Mouse (Mus musculus): ENCODE data around the gene Ksr2.

Ksr2 gene

DNA sequence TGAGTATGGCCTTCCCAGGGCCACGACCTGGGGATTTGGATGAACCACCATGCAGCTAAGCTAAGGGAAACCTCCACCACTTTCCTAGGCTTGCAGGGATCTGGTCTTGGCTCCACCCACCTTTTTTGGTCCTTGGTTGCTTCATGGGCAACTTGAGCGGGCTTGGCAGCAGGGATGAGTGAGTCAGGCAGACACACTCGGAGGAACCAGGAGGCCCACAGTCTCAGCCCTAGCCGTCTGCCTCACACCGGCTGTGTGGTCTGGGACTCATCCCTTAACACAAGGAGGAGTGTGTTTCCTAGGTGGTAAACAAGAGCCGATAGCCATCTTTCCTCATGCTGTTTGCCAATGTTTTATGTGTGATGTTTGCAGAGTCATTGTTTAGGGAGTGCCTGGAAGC lies 376.3 kb downstream of the Ksr2 start:
- DNase-seq (ENCODE audit: low spot score) = no peak

DNA sequence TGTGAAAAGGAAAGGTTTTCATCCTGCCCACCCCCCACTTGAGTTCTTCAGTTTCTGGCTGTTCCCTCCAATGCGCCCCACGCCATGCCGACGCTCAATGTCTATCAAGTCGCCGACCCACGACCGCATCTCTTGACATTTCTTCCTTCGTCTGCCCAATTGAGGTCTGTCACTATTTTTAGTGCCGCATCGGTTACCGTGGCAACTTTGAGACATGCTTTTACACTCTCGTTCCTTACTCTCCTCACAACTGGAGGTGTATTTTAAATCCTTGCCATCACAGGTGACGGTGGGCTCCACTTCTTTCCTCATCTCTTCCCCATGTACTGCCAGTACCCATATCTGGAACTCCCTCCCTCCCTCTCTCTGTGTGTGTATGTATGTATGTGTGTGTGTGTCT lies 378.1 kb downstream of the Ksr2 start:
- DNase-seq (ENCODE audit: low spot score) = no peak

DNA sequence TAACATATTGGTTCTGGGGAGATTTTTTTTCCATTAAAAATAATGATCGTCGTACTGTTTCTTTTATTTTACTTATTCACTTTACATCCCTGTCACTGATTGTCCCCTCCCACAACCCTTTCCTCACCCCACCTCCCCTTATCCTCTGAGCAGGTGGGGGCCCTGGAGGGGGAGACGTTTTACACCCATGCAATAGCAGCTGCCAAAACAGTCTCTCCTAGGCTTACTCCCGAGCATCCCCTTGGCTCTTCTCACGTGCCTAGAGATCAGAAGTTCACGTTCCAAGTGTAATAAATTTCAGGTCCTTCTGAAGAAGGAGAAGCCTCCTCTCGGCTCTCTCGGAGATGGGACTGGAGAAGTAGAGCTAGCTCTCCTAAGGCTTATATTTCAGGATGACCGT lies 387.0 kb downstream of the Ksr2 start:
- DNase-seq (ENCODE audit: low spot score) = no peak

DNA sequence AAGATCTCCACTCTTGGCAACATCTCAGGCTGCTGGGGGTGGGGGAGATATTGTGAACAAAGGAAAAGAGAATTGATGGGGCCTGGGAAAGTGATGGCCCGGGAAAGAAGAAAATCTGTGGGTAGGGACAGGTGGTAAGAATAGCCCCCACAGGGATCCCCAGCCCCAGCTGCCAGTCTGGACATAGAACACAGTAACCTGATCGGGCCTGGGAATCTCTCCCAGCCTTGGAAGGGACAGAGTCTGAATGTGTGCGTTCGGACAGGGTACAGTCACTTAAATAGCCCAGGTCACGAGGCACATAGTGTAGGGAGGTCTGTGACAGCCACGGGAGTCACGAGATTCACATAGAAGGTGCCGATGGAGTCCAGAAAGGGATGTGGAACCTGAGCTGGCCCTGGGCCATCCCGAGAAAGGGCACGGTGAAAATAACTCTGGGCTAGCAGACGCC lies 388.3 kb downstream of the Ksr2 start:
- DNase-seq (ENCODE audit: low spot score) = no peak

DNA sequence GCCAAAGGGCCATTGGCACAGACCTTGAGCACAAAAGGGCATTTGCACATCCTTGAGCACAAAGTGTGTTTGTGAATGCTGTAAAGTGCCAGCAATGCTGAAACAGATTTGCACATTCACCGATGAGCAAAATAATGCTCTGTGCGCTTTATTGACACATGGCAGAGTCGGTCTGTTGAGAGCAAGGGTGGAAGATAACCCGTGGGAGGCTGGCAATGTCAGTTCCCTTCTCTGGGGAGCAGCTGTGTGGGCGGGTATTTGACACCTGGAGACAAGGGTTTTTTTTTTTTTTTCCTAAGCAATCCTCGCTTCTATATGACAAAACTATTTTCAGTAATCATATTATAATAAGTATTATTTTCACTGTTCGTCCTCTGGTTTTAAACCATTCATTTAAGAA lies 389.8 kb downstream of the Ksr2 start:
- DNase-seq (ENCODE audit: low spot score) = no peak

DNA sequence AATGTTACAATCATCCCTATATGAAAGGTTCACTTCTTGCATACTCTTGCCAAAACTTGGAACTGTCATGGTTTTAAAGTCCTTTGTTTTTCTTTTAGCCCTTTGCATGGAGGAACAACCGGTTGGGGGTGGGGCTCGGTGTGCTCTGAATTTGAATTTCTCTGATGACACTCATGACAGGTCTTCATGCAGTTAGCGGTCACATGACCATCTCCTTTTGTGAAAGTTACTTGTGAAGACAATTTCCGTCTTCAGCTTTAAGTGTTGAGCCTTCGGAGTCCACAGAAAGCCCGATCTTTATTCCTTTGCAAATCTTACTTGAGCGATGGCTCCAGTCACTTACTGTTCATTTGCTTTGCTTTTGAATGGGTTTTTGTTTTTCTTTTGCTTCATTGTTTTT lies 397.1 kb downstream of the Ksr2 start:
- no peak for DNase-seq (ENCODE audit: low spot score)

DNA sequence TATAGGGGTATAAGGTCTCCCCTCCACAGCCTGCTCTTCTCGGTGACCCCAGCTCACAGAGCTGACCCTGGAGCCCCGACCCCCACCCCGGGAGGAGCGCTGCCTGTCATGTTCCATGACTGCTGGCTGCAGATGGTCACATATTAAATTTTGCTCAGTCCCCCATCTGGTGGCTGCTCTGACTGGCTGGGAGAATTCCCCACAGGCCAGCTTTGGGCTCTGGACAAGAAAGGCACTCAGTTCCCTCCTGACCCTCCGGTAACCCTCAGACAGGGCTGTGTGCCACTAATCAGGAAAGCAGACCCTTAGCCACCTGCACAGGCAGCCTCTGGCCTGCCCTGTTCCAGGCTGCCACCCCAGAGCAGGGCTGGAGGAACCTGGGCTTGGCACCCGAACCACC lies 405.0 kb downstream of the Ksr2 start:
- DNase-seq (ENCODE audit: low spot score) = no peak

DNA sequence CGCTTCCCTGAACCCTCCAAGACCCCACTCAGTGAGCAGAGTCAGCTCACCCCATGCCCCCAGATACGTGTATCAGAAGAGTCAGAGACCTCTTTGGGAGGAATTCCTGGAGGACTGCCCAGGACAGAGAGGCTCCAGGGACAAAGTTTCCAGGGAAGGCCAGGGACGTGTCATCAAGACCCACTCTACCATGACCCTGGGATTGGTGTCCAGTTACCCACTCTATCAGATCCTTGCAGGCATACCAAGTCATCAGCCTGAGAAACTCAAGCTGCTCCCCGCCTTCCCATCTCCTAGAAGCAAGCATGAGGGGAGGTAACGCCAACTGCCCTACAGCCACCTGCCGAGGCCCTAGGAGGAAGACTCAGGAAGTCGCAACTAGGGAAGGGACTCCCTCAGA lies 406.6 kb downstream of the Ksr2 start:
- DNase-seq (ENCODE audit: low spot score) = no peak

DNA sequence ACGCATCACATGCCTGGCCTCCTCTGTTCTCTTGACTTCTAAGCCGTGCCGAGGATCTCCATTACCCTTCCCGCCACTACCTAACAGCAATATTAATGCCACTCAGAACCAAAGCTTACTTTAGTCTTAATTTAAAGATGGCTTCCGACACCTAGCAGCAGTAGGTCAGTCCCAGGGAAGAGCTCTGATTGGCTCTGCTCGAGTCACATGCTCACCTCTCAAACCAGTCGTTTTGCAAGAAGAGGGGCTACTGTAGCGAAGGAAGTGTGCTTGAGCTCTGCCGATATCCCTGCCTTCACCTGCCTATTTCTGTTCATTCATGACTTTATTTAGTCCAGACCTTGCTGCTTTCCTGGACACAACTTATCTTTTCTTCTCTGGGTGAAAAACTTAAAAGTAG lies 410.0 kb downstream of the Ksr2 start:
- peak; percentile 74 for DNase-seq (ENCODE audit: low spot score)

DNA sequence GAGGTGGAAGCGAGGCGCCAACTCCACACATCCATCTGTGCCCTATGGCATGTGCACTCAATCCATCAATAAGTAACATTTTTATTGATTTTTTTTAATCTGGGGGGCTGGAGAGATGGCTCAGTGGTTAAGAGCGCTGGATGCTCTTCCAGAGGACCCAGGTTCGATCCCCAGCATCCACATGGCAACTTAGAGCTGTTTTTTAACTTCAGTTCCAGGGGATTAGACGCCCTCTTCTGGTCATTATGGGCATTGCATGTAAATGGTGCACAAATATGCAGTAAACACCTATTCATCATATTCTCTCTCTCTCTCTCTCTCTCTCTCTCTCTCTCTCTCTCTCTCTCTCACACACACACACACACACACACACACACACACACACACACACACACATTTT lies 410.7 kb downstream of the Ksr2 start:
- DNase-seq (ENCODE audit: low spot score) = peak; percentile 26

All from testis, postnatal 14 days (tissue).